8 mouse cellular contexts compared by ENCODE assay signal in genomic region chr7:99980132-99980591, GRCm38 (mm10). TPM values are rescaled to one million over a fixed set of nuclear protein-coding genes. Genes with fewer than 3 reads are reported as not detected.
DNase-seq lines count a peak whose midpoint lies in the region; ATAC-seq and TF ChIP-seq lines count a peak whose summit lies in the region.

Gene Rnf169 (minus strand): TSS chr7:99980448.

- WGBS in forebrain, embryonic 15.5 days: under 1% methylated on average over 40 of the region's 55 CpGs
- 0% methylated on average over 50 of the region's 55 CpGs for WGBS in lung, embryonic 15.5 days

- peak; percentile 81 for DNase-seq in ES-E14 (ENCODE audit: low read depth, low spot score)
- DNase-seq in cerebellum, adult 11-12 months: peak; percentile 95
- peak; percentile 89 to 91 for DNase-seq in heart, postnatal 36 days
- peak; percentile 88 to 91 for DNase-seq in layer of hippocampus, adult 8-10 months (ENCODE audit: low spot score in 2 of 2)
- peak; percentile 91 for DNase-seq in ovary, adult 18-20 months (ENCODE audit: low spot score)
- peak; percentile 88 for DNase-seq in thymus, postnatal 0 days (ENCODE audit: low spot score)

- in situ Hi-C loops in ES-E14 (cut with MboI; ENCODE audit: low sequenced_read_pairs in 2 of 2, unreplicated experiment in 2 of 2): no loop called here

- peak within 1 kb of the TSS; percentile 75 for H3K4me2 ChIP-seq in forebrain, embryonic 15.5 days (replicated peaks)
- H3K4me2 ChIP-seq in lung, embryonic 15.5 days: peak within 1 kb of the TSS; percentile 69

- H3K36me3 ChIP-seq in ES-E14 (ENCODE audit: control insufficient read depth, insufficient read depth, low read length, poor library complexity, severe bottlenecking): no peaks in the 10 kb centered on the region
- no peaks in the 10 kb centered on the region for H3K36me3 ChIP-seq in forebrain, embryonic 15.5 days
- no peaks in the 10 kb centered on the region for H3K36me3 ChIP-seq in lung, embryonic 15.5 days

- intact Hi-C loops in heart, postnatal 36 days (cut with DNase I): no loop called here

- H3K4me3 ChIP-seq in ES-E14 (ENCODE audit: insufficient read depth in 1 of 2, low read depth in 1 of 2, low read length in 2 of 2, poor library complexity in 1 of 2, severe bottlenecking in 1 of 2): peak within 1 kb of the TSS; percentile 79 to 91
- H3K4me3 ChIP-seq in forebrain, embryonic 15.5 days: peak within 1 kb of the TSS; percentile 95
- peak within 1 kb of the TSS; percentile 81 for H3K4me3 ChIP-seq in lung, embryonic 15.5 days

- no peaks in the 10 kb centered on the region for H3K9me3 ChIP-seq in ES-E14 (ENCODE audit: control insufficient read depth, insufficient read depth, low read depth, low read length)
- no peaks in the 10 kb centered on the region for H3K9me3 ChIP-seq in forebrain, embryonic 15.5 days
- no peaks in the 10 kb centered on the region for H3K9me3 ChIP-seq in lung, embryonic 15.5 days

- H3K4me1 ChIP-seq in ES-E14 (ENCODE audit: control insufficient read depth in 2 of 2, insufficient read depth in 2 of 2, low read length in 2 of 2, poor library complexity in 1 of 2): peaks cover 0 to 3% of the 10 kb centered on the region in 2 experiments; a peak in 2 of 4 replicates
- peaks cover 28% of the 10 kb centered on the region for H3K4me1 ChIP-seq in forebrain, embryonic 15.5 days
- H3K4me1 ChIP-seq in lung, embryonic 15.5 days: peaks cover 35% of the 10 kb centered on the region

- peak within 1 kb of the TSS; percentile 89 for H3K9ac ChIP-seq in ES-E14 (ENCODE audit: insufficient read depth, low read depth, low read length, poor library complexity, severe bottlenecking)
- H3K9ac ChIP-seq in forebrain, embryonic 15.5 days (replicated peaks): peak within 1 kb of the TSS; percentile 91
- peak within 1 kb of the TSS; percentile 93 for H3K9ac ChIP-seq in lung, embryonic 15.5 days

- H3K27ac ChIP-seq in ES-E14 (ENCODE audit: insufficient read depth, low read depth, low read length, poor library complexity, severe bottlenecking): peak within 1 kb of the TSS; percentile 74
- H3K27ac ChIP-seq in forebrain, embryonic 15.5 days (replicated peaks): peak within 1 kb of the TSS; percentile 97
- H3K27ac ChIP-seq in lung, embryonic 15.5 days: peak within 1 kb of the TSS; percentile 83

- no peaks in the 10 kb centered on the region for H3K27me3 ChIP-seq in forebrain, embryonic 15.5 days
- no peaks in the 10 kb centered on the region for H3K27me3 ChIP-seq in lung, embryonic 15.5 days

- peak; percentile 97 for ATAC-seq in forebrain, embryonic 15.5 days (replicated peaks)
- peak; percentile 94 for ATAC-seq in lung, embryonic 15.5 days (ENCODE audit: borderline replicate concordance, extremely low read depth, low FRiP score, low TSS enrichment)

TF ChIP-seq in ES-E14, 5 proteins besides CTCF, POLR2A, EP300 and RAD21:
- TF ChIP-seq CHD2 (IDR thresholded peaks at IDR 0.05; ENCODE audit: low read depth, low read length): no peak
- TF ChIP-seq HCFC1 (IDR thresholded peaks at IDR 0.05; ENCODE audit: borderline replicate concordance, insufficient read depth, low read length): no peak
- TF ChIP-seq ZNF384 (IDR thresholded peaks at IDR 0.05; ENCODE audit: low read depth, low read length): no peak
- no peak for TF ChIP-seq ZC3H11A (IDR thresholded peaks at IDR 0.05; ENCODE audit: borderline replicate concordance, low read depth, low read length)
- TF ChIP-seq MAFK (IDR thresholded peaks at IDR 0.05; ENCODE audit: insufficient read depth, low read depth, low read length): no peak

RNA-seq across cellular contexts. Expression of gene Rnf169, which starts in this region (rescaled TPM):
- 19.2 and 26.4 TPM in 2 replicates for total RNA-seq in ES-E14 (2012; rRNA removed)
- 5.1 TPM in 2 replicates for polyA plus RNA-seq in forebrain, embryonic 15.5 days (2015; fragmentation: Nextera tagmentation; extraction: Ambion mirVana)
- total RNA-seq in heart, postnatal 36 days (2021): 10 to 100 TPM in 1 of 2 experiments, 1 to 10 TPM in 1; 9.0 to 10.8 TPM
- 10 to 100 TPM; 27.7 to 34.0 (median 29.0) TPM for total RNA-seq in layer of hippocampus, adult 8-10 months (2022)
- 5.6 and 5.9 TPM in 2 replicates for polyA plus RNA-seq in lung, embryonic 15.5 days (2015; fragmentation: Nextera tagmentation; extraction: Ambion mirVana)
- 5.0 and 7.0 TPM in 2 replicates for polyA plus RNA-seq in thymus, postnatal 0 days (2015; fragmentation: Nextera tagmentation; extraction: Ambion mirVana)

Comparison
In these comparisons a context has a peak if more than half of its experiments do, and no peak if none do; other contexts are left out.
1. Peak in every context shown above with its lines: DNase-seq, ATAC-seq, H3K4me3 ChIP-seq and H3K27ac ChIP-seq.